Mouse (Mus musculus): ENCODE data around the gene Gnb4. TPM values are rescaled to one million over a fixed set of nuclear protein-coding genes. Genes with fewer than 3 reads are reported as not detected.

Gene Gnb4
- total RNA-seq (2021), result 10 to 100 TPM; 44.5 to 47.1 TPM

DNA sequence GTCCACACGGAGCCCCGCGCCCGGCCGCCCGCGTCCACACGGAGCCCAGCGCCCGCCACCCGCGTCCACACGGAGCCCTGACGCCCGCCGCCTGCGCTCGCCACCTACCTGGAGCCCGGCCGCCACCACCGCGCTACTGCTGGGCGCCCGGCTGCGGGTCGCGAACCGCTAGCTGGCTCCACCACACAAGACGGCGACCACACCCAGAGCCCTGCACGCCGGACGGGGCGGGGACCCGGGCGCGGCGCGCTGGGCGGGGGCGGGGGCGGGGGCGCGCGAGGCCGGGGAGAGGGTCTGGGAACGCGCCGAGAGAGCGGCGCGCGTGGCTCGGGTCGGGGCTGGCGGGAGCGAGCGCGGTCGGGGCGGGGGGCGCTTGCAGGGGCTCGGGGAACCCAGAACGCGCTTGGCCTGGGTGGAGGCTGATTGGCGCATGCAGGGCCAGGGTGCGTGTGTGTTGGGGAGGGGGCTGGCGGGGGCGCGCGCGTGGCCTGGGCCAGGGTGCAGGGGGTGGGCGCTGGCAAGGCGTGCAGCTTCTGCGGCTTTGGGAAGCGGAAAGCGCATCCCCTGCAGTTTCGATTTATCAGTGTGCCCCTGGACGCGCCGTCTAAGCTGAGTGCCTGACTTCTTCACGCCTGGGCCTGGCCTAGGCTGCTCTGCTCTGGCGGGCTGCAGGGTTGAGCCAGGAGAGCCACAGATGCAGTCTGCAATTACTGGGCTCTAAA is at the start of gene Gnb4:
Gnb4 (minus strand) TSS at position 255 of the 722 bp plus-strand sequence.
- intact Hi-C loops (cut with DNase I), result no loop called here

DNA sequence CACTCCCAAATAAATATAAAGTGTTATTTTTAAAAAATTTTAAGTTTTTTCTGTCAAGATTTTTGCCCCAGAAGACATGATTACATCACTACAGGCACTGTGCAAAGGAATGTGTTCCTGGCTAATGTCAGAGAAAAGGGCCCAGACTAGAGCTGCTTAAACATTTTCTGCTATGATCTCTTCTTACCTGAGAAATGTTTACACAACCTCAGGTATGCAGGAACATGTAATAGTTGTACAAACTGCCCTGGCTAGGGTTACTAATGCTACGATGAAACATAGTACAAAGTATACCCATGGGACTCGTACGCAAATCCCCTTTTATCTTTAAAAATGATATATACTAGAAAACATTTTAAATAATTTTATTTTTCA is 45.2 kb upstream of the Gnb4 start:
- intact Hi-C loops (cut with DNase I), result no loop called here
- no peak for DNase-seq (ENCODE audit: low spot score in 2 of 2)

More for the DNA sequence above, at the start of gene Gnb4:
- peak in 1 of 2 experiments; percentile 45 for DNase-seq (ENCODE audit: low spot score in 2 of 2)

DNA sequence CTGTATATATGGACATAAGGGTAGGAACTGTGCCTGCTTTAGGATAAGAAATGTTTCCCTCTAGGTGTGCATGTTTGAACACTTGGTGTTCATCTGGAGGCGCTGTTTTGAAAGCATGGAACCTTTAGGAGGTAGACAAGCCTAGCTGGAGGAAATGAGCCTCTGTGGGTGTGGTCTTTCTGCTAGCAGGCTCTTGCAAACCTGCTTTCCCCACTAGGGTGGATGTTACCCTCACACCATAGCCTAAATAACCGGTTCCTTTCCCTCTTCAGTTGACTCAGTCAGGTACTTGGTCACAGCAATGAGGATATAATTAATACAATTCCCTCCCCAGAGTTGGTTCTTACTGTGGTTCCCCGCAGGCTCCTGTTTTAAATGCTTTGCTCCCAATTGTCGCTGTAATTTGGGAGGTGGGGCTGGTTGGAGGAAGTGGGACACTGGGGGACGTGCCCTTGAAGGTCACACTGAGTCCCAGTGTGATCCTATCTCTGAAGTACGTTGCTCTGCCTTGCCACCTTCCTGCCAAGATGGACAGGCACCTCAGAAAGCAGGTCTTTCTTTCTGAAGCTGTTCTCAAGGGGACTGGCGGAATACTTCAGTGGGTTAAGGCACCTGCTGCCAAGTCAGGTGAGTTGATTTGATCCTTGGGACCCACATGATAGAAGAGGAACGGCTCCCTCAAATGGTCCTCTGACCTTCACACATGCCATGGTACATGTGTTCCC is 44.6 kb upstream of the Gnb4 start:
- no peak for DNase-seq (ENCODE audit: low spot score in 2 of 2)
- intact Hi-C loops (cut with DNase I), result no loop called here

DNA sequence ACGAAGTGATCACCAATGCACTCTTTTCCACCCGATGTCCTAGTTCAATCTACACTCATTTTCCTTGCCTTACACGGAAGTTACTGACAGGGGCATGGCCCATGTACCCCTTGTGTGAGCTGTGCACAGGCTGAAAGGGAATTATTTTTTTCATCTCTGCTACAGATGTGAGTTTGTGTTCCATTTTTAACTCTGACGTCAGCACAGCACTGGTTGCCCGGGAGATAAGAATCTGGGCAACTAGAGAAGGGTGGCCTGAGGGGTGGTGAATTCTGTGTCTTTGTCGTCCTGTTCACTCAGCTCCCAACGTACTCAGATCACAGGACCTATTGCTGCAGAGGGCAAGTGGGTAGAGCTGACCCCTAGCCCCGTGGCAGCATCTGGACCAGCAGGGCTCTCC is 43.9 kb upstream of the Gnb4 start:
- intact Hi-C loops (cut with DNase I), result no loop called here
- no peak for DNase-seq (ENCODE audit: low spot score in 2 of 2)

DNA sequence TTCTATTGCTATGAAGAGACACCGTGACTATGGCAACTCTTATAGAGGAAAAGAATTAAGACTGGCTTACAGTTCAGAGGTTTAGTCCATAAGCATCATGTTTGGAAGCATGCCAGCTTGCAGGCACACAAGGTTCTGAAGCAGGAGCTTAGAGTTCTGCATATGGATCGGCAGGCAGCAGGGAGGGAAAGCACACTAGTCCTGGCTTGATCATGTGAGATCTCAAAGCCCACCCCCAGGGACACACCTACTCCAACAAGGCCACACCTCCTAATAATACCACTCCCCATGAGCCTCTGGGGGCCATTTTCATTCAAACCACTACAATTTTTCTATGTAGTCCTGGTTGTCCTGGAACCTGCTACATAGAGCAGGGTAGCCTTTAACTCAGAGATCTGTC is 43.1 kb upstream of the Gnb4 start:
- intact Hi-C loops (cut with DNase I), result no loop called here
- DNase-seq (ENCODE audit: low spot score in 2 of 2), result no peak

DNA sequence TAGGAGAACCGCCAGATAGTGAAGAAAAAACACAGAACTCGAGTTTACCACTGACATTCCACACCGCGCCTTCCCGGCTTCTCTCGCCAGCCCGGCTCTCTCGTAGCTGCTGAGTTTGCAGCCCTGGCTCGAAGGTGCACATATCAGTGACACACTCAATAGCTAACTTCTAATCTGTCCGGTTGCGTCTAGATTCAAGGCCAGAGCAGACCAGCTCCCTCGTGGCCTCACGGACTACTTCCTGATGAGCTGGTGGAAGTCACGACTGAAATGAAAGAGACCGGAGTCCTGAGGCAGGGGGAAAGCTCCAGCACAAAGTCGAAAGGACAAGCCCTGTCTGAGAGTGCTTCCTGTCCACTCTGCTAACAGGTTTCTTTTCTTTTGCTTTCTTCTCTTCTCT is 42.4 kb upstream of the Gnb4 start:
- no peak for DNase-seq (ENCODE audit: low spot score in 2 of 2)
- intact Hi-C loops (cut with DNase I), result no loop called here

DNA sequence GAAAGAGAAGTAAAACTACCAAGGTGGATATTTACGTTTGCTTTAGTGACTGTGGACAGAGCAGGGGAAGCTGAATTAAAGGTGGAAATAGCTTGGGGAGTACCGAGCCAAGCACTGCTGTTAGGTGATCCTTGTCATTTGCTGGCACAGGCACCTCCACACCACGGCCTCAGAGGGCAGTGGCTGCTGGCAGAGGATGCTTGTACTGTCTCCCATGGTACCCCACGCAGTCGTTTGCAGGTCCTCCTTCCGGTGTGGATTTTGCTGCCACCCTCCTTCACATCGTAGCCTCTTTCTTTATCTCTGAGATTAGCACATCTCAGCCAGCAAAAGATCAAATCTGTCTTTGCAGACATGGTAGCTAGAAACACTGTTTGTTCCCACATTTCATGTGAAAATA is 42.0 kb upstream of the Gnb4 start:
- intact Hi-C loops (cut with DNase I), result no loop called here

DNA sequence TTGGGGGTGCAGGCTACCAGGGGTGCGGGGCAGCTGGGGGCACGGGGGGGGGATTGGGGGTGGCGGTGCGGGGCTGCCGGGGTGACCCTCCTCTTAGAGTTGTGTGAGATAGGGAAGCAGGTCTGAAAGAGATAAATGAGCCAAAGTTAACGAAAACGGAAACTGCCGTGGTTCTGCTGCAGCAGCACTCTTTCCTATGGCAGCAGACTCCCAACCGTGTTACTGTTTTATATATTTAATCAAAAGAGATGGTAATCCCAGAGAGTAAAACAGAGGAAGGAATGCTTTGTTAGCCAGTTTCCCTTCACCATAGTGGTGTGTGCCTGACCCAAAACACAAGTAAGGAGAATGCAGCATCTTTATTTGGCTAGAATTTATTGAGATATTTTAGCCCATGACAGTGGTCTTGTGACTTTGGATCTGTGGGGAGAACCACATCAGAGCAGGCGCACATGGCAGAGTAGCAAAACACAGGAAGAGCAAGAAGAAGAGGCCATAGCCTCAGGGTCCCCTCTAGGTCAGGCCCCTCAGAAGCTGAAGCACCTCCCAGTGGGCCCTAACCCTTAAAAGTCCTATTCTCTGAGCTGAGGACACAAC is 40.1 kb upstream of the Gnb4 start:
- DNase-seq (ENCODE audit: low spot score in 2 of 2), result no peak
- intact Hi-C loops (cut with DNase I), result no loop called here

More for the DNA sequence above, 42.0 kb upstream of the Gnb4 start:
- no peak for DNase-seq (ENCODE audit: low spot score in 2 of 2)

DNA sequence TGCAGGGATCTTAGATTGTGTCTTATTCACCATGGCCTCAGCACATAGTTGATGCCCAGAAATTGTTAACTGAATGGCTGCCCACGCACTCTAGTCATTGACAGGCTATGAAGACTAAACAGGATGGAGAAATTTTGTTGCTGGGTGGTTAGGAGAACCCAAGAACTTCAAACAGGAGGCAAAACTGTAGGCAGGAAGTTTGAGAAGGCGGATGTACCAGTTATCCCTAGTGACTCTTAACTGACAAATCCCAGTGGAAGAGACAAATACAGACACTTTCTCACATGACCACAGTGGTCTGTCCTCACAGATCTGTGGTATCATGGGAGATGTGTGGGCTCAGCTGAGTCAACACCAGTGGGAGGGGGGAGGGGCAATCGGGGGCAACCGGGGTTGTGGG is 39.6 kb upstream of the Gnb4 start:
- intact Hi-C loops (cut with DNase I), result no loop called here
- no peak for DNase-seq (ENCODE audit: low spot score in 2 of 2)

DNA sequence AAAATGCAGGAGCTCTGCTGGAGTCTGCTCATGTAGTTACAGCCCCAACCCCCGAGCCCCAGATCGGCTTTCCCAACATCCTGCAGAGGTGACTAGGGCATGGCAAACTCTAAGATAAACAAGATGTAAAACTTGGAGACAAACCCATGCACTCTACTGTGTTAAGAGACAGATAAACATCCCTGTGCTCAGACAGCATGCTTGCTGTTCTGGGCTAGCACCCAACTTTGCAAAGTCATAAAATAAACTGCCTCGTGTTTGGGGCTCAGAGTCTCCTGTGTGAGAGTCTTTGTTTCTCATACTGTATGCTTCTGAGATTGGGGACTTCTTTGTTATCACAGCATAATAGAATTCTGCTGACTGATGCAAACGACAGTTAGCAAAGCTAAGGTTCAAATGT is 36.4 kb upstream of the Gnb4 start:
- intact Hi-C loops (cut with DNase I), result no loop called here
- no peak for DNase-seq (ENCODE audit: low spot score in 2 of 2)

DNA sequence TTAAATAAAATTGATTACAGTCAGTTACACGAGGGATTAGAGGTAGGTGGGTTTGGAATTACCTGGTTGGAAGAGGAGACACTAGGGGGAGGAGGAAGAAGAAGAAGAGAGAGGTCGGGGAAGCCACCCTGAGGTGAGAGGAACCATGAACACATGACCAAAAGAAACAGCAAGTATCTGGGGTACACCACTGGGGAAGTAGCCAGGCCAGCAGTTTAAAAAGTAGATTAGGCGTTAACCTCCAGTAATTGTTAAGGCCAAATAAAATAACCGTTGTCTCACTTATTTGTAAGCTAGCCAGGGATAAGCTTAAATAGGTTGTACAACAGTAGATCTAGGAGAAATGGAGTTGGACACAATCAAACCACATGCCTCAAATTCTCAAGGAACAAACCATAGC is 32.9 kb upstream of the Gnb4 start:
- DNase-seq (ENCODE audit: low spot score in 2 of 2), result no peak
- intact Hi-C loops (cut with DNase I), result no loop called here

DNA sequence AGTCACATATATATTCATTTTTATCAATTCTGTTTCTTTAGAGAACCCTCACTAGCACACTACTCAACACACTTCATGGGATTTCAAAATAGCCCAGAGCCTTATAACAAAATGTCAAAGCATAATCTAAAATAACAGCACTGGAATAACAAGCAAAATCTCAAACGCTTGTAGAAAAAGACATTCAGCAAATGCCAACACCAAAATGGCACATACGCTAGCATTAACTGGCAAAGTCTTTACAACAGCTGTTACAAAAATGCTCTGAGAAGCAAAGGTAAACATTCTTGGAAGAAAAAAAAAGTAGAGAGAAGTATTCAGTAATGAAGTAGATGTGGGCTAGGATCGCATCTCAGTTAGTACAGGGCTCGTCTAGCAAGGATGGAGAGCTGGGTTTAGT is 30.5 kb upstream of the Gnb4 start:
- DNase-seq (ENCODE audit: low spot score in 2 of 2), result peak in 1 of 2 experiments; percentile 54
- intact Hi-C loops (cut with DNase I), result no loop called here

DNA sequence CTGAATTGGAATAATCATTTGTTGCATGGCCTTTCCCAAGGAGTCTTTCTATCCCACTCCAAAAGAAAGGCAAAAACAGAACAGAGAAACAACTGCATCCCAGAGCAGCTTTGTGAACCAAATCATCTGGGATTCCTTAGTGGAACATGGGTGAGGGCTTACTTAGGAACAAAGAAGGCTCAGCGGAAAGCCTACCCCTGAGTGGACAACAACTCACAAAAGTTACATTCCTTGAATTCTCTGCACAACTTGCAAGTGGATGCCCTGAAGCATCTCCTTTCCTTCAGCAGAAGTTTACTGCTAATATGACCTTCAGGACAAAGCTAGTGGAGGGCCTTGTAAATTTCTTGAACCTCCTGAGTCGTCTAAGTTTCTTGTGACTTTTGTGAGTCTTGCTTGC is 28.4 kb upstream of the Gnb4 start:
- DNase-seq (ENCODE audit: low spot score in 2 of 2), result no peak
- intact Hi-C loops (cut with DNase I), result no loop called here

DNA sequence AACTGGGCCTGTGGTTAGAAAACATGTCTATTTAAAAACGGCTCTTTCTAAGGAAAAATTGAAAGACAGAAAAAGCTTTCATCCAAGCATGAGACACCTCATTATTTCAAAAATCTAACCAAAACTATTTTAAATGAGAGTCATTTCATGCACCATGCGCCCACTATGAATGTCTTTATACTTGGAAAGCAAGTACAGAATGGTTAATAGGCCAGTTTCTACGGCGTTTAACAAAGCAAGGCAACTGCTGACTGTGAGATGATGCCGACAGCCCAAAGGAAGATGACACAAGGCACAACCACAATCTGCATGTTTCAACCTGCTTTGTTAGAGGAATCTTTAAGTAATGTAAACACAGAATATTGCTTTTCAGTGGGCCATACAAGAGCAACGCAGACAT is 25.7 kb upstream of the Gnb4 start:
- intact Hi-C loops (cut with DNase I), result no loop called here
- peak in 1 of 2 experiments; percentile 35 for DNase-seq (ENCODE audit: low spot score in 2 of 2)

DNA sequence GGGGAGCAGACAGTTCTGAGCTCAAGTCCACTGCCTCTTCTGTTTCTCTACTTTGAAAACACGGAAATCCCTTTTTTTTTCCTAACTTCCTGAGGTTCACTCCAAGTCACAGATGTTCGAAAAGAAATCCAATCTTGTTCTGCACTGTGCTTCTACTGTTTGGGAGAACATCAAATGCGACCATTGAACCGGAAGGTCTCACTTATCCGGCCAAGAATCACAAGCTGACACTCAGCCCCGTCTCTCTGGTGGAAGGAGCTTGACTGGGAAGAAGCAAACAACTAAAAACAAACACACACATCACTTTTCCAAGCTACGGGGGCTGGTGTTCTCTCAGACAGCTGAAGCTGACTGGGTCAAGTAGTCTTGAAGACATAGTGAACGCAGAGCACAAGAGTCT is 21.9 kb upstream of the Gnb4 start:
- DNase-seq (ENCODE audit: low spot score in 2 of 2), result no peak
- intact Hi-C loops (cut with DNase I), result no loop called here

DNA sequence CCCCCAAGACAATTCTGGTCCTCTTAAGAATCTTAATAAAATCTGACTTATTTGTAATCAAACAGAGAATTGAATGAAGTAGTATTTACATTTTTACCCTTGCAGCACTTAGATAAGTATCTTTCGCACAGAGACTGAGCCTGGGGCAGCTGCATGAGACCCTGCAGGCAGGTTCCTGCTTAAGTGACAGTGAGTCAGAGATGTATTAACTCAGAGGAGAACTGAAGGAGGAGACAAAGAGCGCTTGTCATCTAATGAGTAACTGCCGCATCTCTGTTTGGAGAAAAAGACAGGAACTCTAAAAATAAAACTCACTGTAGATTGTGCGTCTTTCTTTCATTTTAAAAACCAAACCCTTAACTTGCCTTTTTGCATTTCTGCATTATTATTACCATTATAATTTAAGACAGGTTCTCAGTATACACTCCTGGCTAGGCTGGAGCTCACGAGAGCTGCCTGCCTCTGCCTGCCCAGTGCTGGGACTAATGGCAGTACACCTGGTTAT is 16.4 kb upstream of the Gnb4 start:
- DNase-seq (ENCODE audit: low spot score in 2 of 2), result no peak
- intact Hi-C loops (cut with DNase I), result no loop called here

DNA sequence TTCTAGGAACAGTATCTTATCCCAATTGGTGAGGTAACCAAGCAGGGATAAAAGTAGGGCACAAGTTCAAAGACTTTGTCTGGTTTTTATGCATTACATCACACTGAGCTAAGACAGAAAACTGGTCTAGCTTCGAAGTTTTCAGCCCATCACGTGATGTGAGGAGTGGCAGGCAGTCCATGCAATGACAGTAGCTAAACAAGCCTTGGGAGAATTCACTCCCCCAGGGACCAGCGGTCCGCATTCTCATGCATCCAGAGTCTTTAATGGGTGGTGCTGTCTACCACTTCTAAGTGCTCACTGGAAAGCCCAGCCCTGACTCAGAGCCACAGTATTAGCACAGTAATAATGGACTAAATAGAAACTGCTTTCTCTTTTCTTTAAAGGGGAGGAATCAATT is 13.8 kb upstream of the Gnb4 start:
- no peak for DNase-seq (ENCODE audit: low spot score in 2 of 2)
- intact Hi-C loops (cut with DNase I), result no loop called here

DNA sequence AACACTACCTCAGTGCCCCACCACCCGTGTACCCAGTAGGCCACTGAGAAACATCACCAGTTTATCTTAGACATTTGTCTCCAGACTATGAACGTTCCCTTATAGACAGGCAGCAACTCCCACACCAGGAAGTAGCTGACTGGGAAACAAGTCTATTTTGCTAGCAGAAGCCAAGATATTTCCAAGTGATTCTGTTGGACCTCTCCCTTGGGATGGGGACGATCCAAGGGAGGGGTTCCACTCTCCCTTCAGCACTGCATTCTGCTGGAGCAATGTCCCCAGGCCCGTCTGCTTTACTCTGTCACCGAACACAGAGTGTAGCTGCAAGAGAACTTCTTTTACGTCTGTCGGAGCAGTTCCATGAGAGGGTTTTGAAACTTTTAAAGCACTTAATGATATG is 11.8 kb upstream of the Gnb4 start:
- no peak for DNase-seq (ENCODE audit: low spot score in 2 of 2)
- intact Hi-C loops (cut with DNase I), result no loop called here

DNA sequence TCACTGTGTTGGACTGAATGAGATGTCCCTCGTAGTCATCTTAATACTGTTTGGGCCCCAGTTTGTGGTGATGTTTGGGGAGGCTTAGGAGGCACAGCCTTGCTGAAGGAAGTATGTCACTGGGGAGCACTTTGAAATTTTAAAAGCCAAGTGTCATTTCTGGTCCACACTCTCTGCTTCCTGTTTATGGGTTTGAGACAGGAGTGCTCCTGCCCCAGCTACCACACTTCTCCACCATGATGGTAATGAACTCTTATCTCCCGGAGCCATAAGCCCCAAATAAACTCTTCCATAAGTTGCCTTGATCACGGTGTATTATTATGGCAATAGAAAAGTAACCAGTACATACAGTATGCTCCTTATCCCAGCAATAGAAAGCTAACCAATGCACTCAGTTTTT is 5.7 kb upstream of the Gnb4 start:
- intact Hi-C loops (cut with DNase I), result no loop called here
- DNase-seq (ENCODE audit: low spot score in 2 of 2), result no peak

DNA sequence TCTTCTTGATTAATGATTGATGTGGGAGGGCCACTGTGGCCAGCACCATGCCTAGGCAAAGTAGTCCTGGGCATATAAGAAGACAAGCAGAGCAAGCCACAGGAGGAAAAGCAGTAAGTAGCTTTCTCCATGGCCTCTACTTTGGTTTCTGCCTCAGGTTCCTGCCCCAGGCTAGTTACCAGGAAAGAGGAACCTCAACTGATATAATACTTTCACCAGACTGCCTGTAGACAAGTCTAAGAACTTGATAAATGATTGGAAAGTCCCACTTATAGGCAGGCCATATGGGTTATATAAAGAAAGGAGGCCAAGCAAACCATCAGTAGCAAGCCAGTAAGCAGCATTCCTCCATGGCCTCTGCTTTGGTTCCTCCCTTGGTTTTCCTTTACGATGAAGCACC is 5.3 kb upstream of the Gnb4 start:
- no peak for DNase-seq (ENCODE audit: low spot score in 2 of 2)
- intact Hi-C loops (cut with DNase I), result no loop called here

DNA sequence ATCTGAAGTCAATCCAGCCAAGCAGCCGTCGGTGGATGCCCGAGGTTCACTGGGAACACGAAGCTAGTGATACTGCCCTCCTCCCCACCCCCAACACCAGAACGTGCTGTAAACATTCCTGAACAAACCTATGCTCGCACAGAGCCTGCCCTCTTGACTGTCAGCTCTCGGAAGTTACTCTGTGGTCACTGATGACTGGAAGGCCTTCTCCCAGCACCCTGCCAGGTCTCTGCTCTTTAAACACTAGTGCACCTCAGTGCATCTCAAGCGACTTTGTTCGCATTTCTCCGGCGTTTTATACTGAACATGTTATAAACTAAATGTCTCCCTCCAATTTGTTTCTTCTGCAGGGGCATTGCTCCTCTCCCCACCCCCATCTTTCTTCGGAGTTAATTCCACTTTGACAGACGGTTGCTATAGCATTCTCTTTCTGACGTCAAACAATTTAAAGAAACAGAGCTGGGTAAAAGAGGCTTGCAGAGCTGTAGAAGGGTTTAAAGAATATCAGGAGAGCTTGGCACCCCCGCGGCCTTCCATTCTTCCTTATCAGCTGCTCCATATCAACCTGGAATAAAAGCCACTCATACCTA is 763 bp upstream of the Gnb4 start:
- intact Hi-C loops (cut with DNase I), result no loop called here
- peak in 1 of 2 experiments; percentile 39 for DNase-seq (ENCODE audit: low spot score in 2 of 2)
